Mouse (Mus musculus): Measurements from ENCODE around the gene 9930104L06Rik.

The 9930104L06Rik gene

GRCm38 (mm10) chr4:124959062-124959461 lies 22.2 kb downstream of the 9930104L06Rik start:
- peak; percentile 17 to 62 for DNase-seq (ENCODE audit: low spot score in 2 of 2)

DNA sequence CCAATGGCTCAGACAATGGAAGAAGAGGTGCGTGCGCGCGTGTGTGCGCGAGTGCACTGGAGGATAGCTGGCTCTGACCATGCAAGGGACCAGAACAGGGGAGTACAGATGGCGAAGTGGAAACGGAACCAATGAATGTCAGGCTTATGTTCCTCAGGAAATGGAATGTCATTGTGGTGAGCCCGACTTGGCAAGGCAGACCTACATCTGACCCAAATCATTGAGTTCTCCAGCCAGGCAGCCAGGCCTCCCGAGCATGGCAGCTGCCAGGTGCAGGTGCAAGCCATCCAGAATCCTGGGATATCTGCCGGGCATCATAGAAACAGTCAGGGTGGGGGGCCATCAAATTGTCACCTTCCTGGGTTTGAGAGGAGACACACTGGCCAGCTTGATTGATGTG lies 24.1 kb downstream of the 9930104L06Rik start:
- no peak for DNase-seq (ENCODE audit: low spot score in 2 of 2)

- no peak for DNase-seq (ENCODE audit: low spot score in 2 of 2)
Observed at GRCm38 (mm10) chr4:124962576-124962975, 25.7 kb downstream of the 9930104L06Rik start.

DNA sequence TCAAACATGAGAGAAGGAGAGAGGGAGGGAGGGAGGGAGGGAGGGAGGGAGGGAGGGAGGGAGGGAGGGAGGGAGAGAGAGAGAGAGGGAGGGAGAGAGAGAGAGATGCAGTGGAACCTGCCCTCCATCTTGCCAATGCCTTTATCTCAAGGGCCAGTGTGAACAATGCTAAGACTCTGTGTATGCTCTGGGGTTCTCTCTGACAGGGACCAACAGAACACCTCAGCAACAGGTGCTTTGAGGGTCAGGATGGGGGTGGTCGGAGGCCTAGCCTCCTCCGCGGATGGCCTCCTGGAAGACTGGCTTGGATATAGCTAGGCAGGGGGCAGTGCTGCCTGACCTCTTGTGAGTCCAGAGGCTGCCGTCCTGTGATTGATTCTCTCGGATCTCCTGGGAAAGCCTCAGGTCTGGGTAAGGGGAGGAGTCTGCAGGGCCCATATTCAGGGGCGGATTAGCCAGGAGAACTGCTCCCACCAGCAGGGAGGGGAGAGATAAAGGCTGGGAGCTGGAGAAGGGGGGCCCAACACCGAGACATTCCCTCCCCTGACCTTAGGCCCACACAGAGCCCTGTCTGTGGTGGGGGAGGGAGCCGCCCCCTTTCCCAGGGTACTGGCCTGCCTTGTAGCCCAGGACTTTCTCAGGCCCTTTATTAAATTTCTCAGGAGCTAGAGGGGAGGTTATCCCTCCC lies 28.2 kb downstream of the 9930104L06Rik start:
- no peak for DNase-seq (ENCODE audit: low spot score in 2 of 2)

- no peak for DNase-seq (ENCODE audit: low spot score in 2 of 2)
Observed at GRCm38 (mm10) chr4:124968711-124969110, 31.9 kb downstream of the 9930104L06Rik start.

DNA sequence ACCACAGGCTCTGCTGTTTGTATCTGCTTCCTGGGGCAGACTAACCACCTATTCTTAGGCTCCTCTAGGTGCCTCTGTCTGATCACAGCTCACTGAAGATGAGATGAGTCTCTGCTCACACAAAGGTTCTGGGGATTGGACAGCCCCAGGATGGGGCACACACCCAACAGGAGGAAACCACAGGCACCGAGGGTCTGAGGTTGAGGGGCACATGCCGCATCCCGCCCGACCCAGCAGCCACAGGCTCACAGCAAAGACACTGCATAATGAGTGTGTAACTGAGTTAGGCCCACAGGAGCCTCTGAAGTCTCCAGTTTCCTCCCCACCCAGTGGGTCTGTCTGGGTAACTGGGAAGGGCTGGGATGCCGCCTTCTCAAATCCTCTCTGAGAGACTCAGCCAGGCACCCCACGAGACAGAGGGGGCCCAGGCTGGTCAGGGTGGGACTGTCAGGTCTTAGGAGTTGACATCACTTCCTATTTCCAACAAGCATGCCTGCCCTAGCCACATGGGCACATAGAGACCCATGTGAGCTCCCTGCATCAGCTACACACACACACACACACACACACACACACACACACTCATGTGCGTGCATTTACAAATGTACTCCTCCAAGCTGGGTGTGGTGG lies 32.5 kb downstream of the 9930104L06Rik start:
- DNase-seq (ENCODE audit: low spot score in 2 of 2): no peak

DNA sequence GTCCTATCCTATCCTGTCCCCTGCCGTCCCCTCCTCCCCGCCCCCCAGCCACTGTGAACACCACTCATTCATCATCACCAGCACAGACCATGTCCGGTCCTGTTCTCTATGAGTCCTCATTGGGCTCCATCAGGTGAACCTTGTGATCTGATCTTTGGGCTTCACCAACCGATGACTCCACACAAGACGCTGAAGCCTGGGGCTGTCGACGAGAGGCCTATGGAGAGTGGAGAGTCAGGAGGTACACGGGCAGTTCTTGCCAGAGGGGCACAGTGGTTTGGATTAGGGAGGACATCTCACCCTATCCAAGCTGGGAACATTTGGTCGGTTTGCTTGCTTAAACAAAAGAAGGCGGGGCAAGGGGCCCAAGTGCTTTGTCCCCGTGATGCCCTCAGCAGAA lies 33.3 kb downstream of the 9930104L06Rik start:
- DNase-seq (ENCODE audit: low spot score in 2 of 2): no peak

GRCm38 (mm10) chr4:124970677-124971076 lies 33.8 kb downstream of the 9930104L06Rik start:
- no peak for DNase-seq (ENCODE audit: low spot score in 2 of 2)

GRCm38 (mm10) chr4:124971094-124971493 lies 34.2 kb downstream of the 9930104L06Rik start:
- DNase-seq (ENCODE audit: low spot score in 2 of 2): no peak

GRCm38 (mm10) chr4:124972316-124972715 lies 35.5 kb downstream of the 9930104L06Rik start:
- DNase-seq (ENCODE audit: low spot score in 2 of 2): no peak

DNA sequence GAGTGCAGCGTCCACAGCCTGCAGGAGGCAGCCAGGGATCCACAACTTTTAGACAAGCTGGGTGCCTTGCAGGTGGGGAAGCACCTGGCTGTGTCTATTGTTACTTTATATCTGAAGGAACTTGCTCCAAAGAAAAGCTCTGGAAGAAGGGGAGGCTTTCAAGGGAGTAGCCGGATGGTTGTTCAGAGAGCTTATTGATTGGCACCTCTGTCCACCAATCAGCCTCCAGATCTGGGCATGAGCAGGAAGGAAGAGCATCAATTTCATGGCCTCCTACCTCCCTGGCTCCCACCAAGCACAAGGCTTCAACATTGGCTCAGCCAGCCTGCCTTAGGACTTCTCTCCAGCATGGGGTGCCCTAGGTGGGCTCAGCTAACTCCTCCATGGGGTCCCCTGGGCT lies 36.4 kb downstream of the 9930104L06Rik start:
- no peak for DNase-seq (ENCODE audit: low spot score in 2 of 2)

GRCm38 (mm10) chr4:124978201-124978600 lies 41.4 kb downstream of the 9930104L06Rik start:
- peak in 1 of 2 experiments; percentile 18 for DNase-seq (ENCODE audit: low spot score in 2 of 2)

DNA sequence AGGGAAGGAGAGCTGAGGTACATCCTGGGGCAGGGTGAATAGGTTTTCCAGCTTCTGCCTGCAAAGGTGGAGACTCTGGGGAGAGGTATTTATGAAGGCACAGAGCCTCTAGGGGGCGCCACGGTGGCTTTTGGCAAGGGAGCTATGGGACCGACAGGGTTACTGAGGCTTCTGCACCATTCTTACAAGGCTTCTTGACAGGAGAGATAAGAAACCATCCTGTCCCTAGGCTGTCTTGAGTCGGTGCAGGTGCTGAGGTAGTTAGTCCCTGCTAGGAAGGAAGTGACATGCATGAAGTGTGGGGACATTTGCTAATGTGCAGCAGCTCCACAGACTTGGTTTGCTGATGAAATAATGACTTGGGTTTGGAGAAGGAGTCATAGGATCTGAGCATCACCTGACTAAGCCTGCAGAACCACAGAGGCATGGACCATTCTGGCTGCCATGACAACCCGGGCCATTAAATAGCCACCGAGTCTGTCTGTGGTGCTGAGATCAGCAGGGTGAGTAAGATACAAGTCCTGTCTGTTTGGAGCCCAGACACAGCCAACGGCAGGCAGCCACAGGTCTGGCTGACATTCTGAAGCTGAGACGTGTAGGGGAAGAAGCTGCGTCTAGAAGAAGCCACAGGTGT lies 47.2 kb downstream of the 9930104L06Rik start:
- DNase-seq (ENCODE audit: low spot score in 2 of 2): no peak

DNA sequence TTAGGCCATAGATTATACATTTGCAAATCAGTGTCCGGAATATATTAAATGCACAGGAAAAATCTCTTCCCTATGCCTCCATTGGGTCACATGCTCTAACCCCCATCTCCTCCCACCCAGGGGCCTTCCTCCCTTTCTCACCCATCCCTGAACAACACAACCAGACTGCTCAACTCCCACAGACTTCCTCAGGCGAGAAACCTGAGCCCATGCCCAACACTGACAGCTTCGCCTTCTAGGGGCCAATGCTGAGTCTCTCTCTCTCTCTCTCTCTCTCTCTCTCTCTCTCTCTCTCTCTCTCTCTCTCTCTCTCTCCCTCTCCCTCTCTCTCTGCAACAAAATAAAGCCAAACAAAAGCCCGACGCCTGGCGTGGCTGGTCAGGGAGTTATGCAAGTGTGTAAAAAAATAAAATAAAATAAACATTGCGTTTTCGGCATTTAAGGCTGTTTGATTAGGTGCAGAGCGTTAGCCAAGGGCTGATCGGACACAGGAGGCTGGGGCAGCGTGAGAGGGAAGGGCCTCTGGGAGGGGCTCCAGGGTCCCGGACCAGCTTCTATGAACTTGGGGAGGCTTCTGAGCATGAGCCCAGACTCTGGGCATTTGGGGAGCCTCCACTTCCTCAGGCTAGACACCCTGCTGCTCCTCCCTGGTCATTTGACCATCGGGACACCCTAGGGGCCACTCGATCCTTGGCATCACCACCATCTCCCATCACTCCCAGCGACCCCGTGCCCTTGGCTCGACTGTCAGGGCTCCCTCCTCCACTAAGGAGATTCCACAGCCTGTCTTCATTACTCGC lies 48.2 kb downstream of the 9930104L06Rik start:
- DNase-seq (ENCODE audit: low spot score in 2 of 2): peak in 1 of 2 experiments; percentile 36

- peak in 1 of 2 experiments; percentile 22 for DNase-seq (ENCODE audit: low spot score in 2 of 2)
Observed at GRCm38 (mm10) chr4:124985671-124986602, 49.1 kb downstream of the 9930104L06Rik start, which contains the start of gene Rspo1. TSS of gene Rspo1 (plus strand) at chr4:124986430.

GRCm38 (mm10) chr4:124986739-124987710 lies 50.2 kb downstream of the 9930104L06Rik start:
- DNase-seq (ENCODE audit: low spot score in 2 of 2): no peak

- DNase-seq (ENCODE audit: low spot score in 2 of 2): no peak
Observed at GRCm38 (mm10) chr4:124987711-124988097, 50.9 kb downstream of the 9930104L06Rik start.

- no peak for DNase-seq (ENCODE audit: low spot score in 2 of 2)
Observed at GRCm38 (mm10) chr4:124988382-124988781, 51.5 kb downstream of the 9930104L06Rik start.

- DNase-seq (ENCODE audit: low spot score in 2 of 2): no peak
Observed at GRCm38 (mm10) chr4:124989787-124990253, 53.0 kb downstream of the 9930104L06Rik start.

DNA sequence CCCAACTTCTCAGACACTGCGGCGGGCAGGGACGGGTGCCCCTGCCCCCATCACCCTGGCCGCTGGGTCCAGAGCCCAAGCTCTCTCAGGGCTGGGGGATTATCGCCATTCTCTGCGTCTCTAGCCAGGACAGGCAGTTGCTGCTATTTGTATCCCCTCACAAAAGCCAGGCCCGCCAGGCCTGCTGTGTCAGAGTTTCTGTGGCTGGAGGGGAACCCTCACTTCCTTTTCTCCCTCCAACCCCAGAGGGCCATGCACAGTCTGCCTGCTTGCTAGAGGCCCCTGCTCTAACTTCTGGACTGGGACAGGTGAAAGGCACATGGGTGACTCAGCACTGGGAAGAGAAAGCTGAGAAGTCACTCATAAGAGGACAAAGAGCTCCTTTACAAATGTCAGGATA lies 53.5 kb downstream of the 9930104L06Rik start:
- DNase-seq (ENCODE audit: low spot score in 2 of 2): no peak
